Mouse (Mus musculus) megakaryocyte progenitor cell, adult 5-6 weeks (primary cell): ENCODE results near the gene Ctrl. TPM values are rescaled to one million over a fixed set of nuclear protein-coding genes. Genes with fewer than 3 reads are reported as not detected.

Experiments
- ATAC-seq: replicated peaks from 2 replicates; pipeline ENCODE4 v1.8.0; 2016; ENCODE audit warnings: mild to moderate bottlenecking, moderate TSS enrichment, inconsistent platforms; ENCODE audit not compliant: poor library complexity
- total RNA-seq, 2 experiments: library from RNA; stranded (forward) in 1 of 2; stranded (reverse) in 1 of 2; fragments of 157-497, 149-512 nt in 1 of 2; fragments of 200-1000 nt in 1 of 2; gene quantifications; 2 replicates each; pipeline versions ENCODE4 v1.2.3 to v1.2.4; 2015 to 2017

Ctrl gene
- total RNA-seq, 2 experiments from 2014 or later, result 2.2 to 3.2 TPM

GRCm38 (mm10) chr8:105942026-105942425, 8.4 kb upstream of the Ctrl start:
- no peak for ATAC-seq

GRCm38 (mm10) chr8:105938306-105938669, 4.6 kb upstream of the Ctrl start, which contains the start of gene Psmb10:
Gene Psmb10 (minus strand): TSS chr8:105938444.
- peak; percentile 40 for ATAC-seq

GRCm38 (mm10) chr8:105937496-105938305, 4.0 kb upstream of the Ctrl start:
- ATAC-seq, result peak; percentile 54

- peak; percentile 81 for ATAC-seq
Measured at GRCm38 (mm10) chr8:105936866-105937475, 3.3 kb upstream of the Ctrl start.

GRCm38 (mm10) chr8:105935863-105936603, 2.4 kb upstream of the Ctrl start:
- no peak for ATAC-seq

GRCm38 (mm10) chr8:105935105-105935504, 1.4 kb upstream of the Ctrl start:
- no peak for ATAC-seq

- ATAC-seq, result no peak
Measured at GRCm38 (mm10) chr8:105932525-105932924, 1.1 kb downstream of the Ctrl start.

GRCm38 (mm10) chr8:105931271-105931670, 2.4 kb downstream of the Ctrl start:
- ATAC-seq, result no peak

- ATAC-seq, result peak; percentile 97
Measured at GRCm38 (mm10) chr8:105930602-105931001, 3.1 kb downstream of the Ctrl start.

- no peak for ATAC-seq
Measured at GRCm38 (mm10) chr8:105925123-105925522, 8.5 kb downstream of the Ctrl start.

- ATAC-seq, result no peak
Measured at GRCm38 (mm10) chr8:105919390-105919789, 14.3 kb downstream of the Ctrl start.

GRCm38 (mm10) chr8:105900941-105901616, 32.6 kb downstream of the Ctrl start:
- ATAC-seq, result peak; percentile 68

- peak; percentile 95 for ATAC-seq
Measured at GRCm38 (mm10) chr8:105900180-105900940, 33.3 kb downstream of the Ctrl start, which contains the start of gene Pskh1. Gene Pskh1 (plus strand): TSS chr8:105900441.

- ATAC-seq, result no peak
Measured at GRCm38 (mm10) chr8:105897801-105898480, 35.7 kb downstream of the Ctrl start.

GRCm38 (mm10) chr8:105893339-105893738, 40.3 kb downstream of the Ctrl start, which contains the start of gene Nrn1l:
Gene Nrn1l (plus strand): TSS chr8:105893567.
- ATAC-seq, result peak; percentile 83

GRCm38 (mm10) chr8:105892432-105892831, 41.2 kb downstream of the Ctrl start:
- peak; percentile 45; the same call in 1 of the 2 replicates for ATAC-seq

GRCm38 (mm10) chr8:105890870-105891269, 42.8 kb downstream of the Ctrl start:
- ATAC-seq, result no peak

- ATAC-seq, result no peak
Measured at GRCm38 (mm10) chr8:105889756-105890465, 43.8 kb downstream of the Ctrl start.
